Mouse (Mus musculus) forebrain, embryonic 13.5 days (tissue): Measurements from ENCODE around the gene Nrp2. TPM values are rescaled to one million over a fixed set of nuclear protein-coding genes. Genes with fewer than 3 reads are reported as not detected.

Source experiments
- ATAC-seq: fragments of 200-750 bp; cut with Nextera tagmentation; 2 replicates; pipeline ENCODE4 v1.8.0; 2017
- H3K27ac ChIP-seq: fragments of 300-500 bp; sonication (generic); 2 replicates; pipeline ENCODE4 v1.5.1; 2015; ENCODE audit warnings: inconsistent platforms, mild to moderate bottlenecking, moderate library complexity
- H3K27me3 ChIP-seq: fragments of 300-500 bp; sonication (generic); 2 replicates; pipeline ENCODE4 v1.6.1; 2015; ENCODE audit warnings: mild to moderate bottlenecking, inconsistent platforms
- H3K36me3 ChIP-seq: fragments of 300-500 bp; sonication (generic); 2 replicates; pipeline ENCODE4 v1.6.1; 2015; ENCODE audit warnings: mild to moderate bottlenecking, inconsistent platforms; ENCODE audit not compliant: poor library complexity, severe bottlenecking
- H3K4me1 ChIP-seq: fragments of 300-500 bp; sonication (generic); 2 replicates; pipeline ENCODE4 v1.6.1; 2015; ENCODE audit warnings: inconsistent platforms
- H3K4me2 ChIP-seq: fragments of 300-500 bp; sonication (generic); 2 replicates; pipeline ENCODE4 v1.6.1; 2015; ENCODE audit warnings: inconsistent platforms, mild to moderate bottlenecking, moderate library complexity
- H3K4me3 ChIP-seq: fragments of 300-500 bp; sonication (generic); 2 replicates; pipeline ENCODE4 v1.5.1; 2015; ENCODE audit warnings: mild to moderate bottlenecking, inconsistent platforms
- H3K9ac ChIP-seq: fragments of 300-500 bp; sonication (generic); 2 replicates; pipeline ENCODE4 v1.6.1; 2015; ENCODE audit warnings: mild to moderate bottlenecking, inconsistent platforms
- H3K9me3 ChIP-seq: fragments of 300-500 bp; sonication (generic); replicated peaks from 2 replicates; pipeline ENCODE4 v1.6.1; 2016; ENCODE audit warnings: inconsistent platforms
- WGBS: fragments of 180-500 bp; shearing (Covaris S2); methylation state at CpG from one replicate; pipeline ENCODE4 v1.1.7; 2015; 5-methylcytosine and 5-hydroxymethylcytosine counted together
- polyA plus RNA-seq: library from polyadenylated mRNA; unstranded; fragments of >200 nt; fragmentation: Nextera tagmentation; extraction: Ambion mirVana; gene quantifications from 2 replicates; pipeline ENCODE4 v1.2.1, GENCODE M21; 2015

Nrp2 gene
- polyA plus RNA-seq, 1 experiment from 2014 or later: 19.5 TPM

GRCm38 (mm10) chr1:62782155-62782554 is 79.1 kb downstream of the Nrp2 start:
- Histone ChIP-seq H3K4me3 (no peak overlapping the region), H3K9me3 (no peaks in the 10 kb centered on the region), H3K9ac (no peak overlapping the region), H3K36me3 (peaks cover 15% of the 10 kb centered on the region; the same call in 1 of the 2 replicates), H3K27me3 (peaks cover 7% of the 10 kb centered on the region), H3K4me1 (peaks cover 30% of the 10 kb centered on the region), H3K27ac (no peak overlapping the region), H3K4me2 (no peak overlapping the region)
- ATAC-seq: no peak
- 88% methylated on average over 2 of the region's 2 CpGs for WGBS

- Histone ChIP-seq H3K9ac (no peak overlapping the region), H3K4me1 (peaks cover 30% of the 10 kb centered on the region), H3K36me3 (peaks cover 15% of the 10 kb centered on the region; the same call in 1 of the 2 replicates), H3K9me3 (no peaks in the 10 kb centered on the region), H3K4me3 (no peak overlapping the region), H3K4me2 (no peak overlapping the region), H3K27ac (no peak overlapping the region), H3K27me3 (peaks cover 10% of the 10 kb centered on the region)
- ATAC-seq: no peak
Measured at GRCm38 (mm10) chr1:62782573-62782972, 79.5 kb downstream of the Nrp2 start.

- H3K36me3 ChIP-seq: peaks cover 15% of the 10 kb centered on the region; the same call in 1 of the 2 replicates
- no peaks in the 10 kb centered on the region for H3K9me3 ChIP-seq
- H3K4me1 ChIP-seq: peaks cover 30% of the 10 kb centered on the region
- 62% methylated on average over 18 of the region's 18 CpGs for WGBS
- H3K4me3 ChIP-seq: no peak overlapping the region
- H3K4me2 ChIP-seq: no peak overlapping the region
- peaks cover 10% of the 10 kb centered on the region for H3K27me3 ChIP-seq
- H3K27ac ChIP-seq: peak overlapping the region; percentile 77
- no peak overlapping the region for H3K9ac ChIP-seq
- ATAC-seq: peak; percentile 71
Measured at GRCm38 (mm10) chr1:62783354-62784083, 80.4 kb downstream of the Nrp2 start.

- H3K4me1 ChIP-seq: peaks cover 30% of the 10 kb centered on the region
- 51% methylated on average over 5 of the region's 5 CpGs for WGBS
- no peak overlapping the region for H3K9ac ChIP-seq
- peaks cover 15% of the 10 kb centered on the region; the same call in 1 of the 2 replicates for H3K36me3 ChIP-seq
- H3K4me3 ChIP-seq: no peak overlapping the region
- H3K4me2 ChIP-seq: no peak overlapping the region
- no peaks in the 10 kb centered on the region for H3K9me3 ChIP-seq
- ATAC-seq: peak; percentile 31
- peaks cover 10% of the 10 kb centered on the region for H3K27me3 ChIP-seq
- peak overlapping the region; percentile 77 for H3K27ac ChIP-seq
Measured at GRCm38 (mm10) chr1:62784084-62784392, 81.0 kb downstream of the Nrp2 start.

GRCm38 (mm10) chr1:62786255-62786654 is 83.2 kb downstream of the Nrp2 start:
- peaks cover 19% of the 10 kb centered on the region for H3K4me1 ChIP-seq
- no peak for ATAC-seq
- WGBS: 18% methylated on average over 5 of the region's 5 CpGs
- H3K27me3 ChIP-seq: peaks cover 10% of the 10 kb centered on the region
- no peak overlapping the region for H3K4me3 ChIP-seq
- no peak overlapping the region for H3K27ac ChIP-seq
- H3K4me2 ChIP-seq: no peak overlapping the region
- H3K36me3 ChIP-seq: peaks cover 15% of the 10 kb centered on the region; the same call in 1 of the 2 replicates
- no peak overlapping the region for H3K9ac ChIP-seq
- H3K9me3 ChIP-seq: no peaks in the 10 kb centered on the region

- Histone ChIP-seq H3K4me2 (no peak overlapping the region), H3K27ac (no peak overlapping the region), H3K4me1 (peaks cover 19% of the 10 kb centered on the region), H3K36me3 (peaks cover 10% of the 10 kb centered on the region; the same call in 1 of the 2 replicates), H3K4me3 (no peak overlapping the region), H3K9ac (no peak overlapping the region), H3K27me3 (peaks cover 13% of the 10 kb centered on the region; the same call in 1 of the 2 replicates), H3K9me3 (no peaks in the 10 kb centered on the region)
- 83% methylated on average over 10 of the region's 10 CpGs for WGBS
- no peak for ATAC-seq
Measured at GRCm38 (mm10) chr1:62787546-62787945, 84.5 kb downstream of the Nrp2 start.

GRCm38 (mm10) chr1:62794223-62794895 is 91.3 kb downstream of the Nrp2 start:
- Histone ChIP-seq H3K4me2 (peak overlapping the region; percentile 55), H3K4me1 (peaks cover 25% of the 10 kb centered on the region), H3K27me3 (0 out of 2 replicates have a peak, but pooled peaks cover 5% of the 10 kb centered on the region), H3K4me3 (0 out of 2 replicates have a peak overlapping the region, but pooled peaks have one; percentile 1), H3K9me3 (no peaks in the 10 kb centered on the region), H3K9ac (peak overlapping the region; percentile 34; the same call in 1 of the 2 replicates), H3K27ac (peak overlapping the region; percentile 44; the same call in 1 of the 2 replicates), H3K36me3 (0 out of 2 replicates have a peak, but pooled peaks cover 3% of the 10 kb centered on the region)
- ATAC-seq: peak; percentile 69
- 18% methylated on average over 19 of the region's 19 CpGs for WGBS

GRCm38 (mm10) chr1:62794896-62795255 is 91.8 kb downstream of the Nrp2 start:
- peak; percentile 13; the same call in 1 of the 2 replicates for ATAC-seq
- 0 out of 2 replicates have a peak, but pooled peaks cover 3% of the 10 kb centered on the region for H3K36me3 ChIP-seq
- H3K4me3 ChIP-seq: 0 out of 2 replicates have a peak overlapping the region, but pooled peaks have one; percentile 1
- 28% methylated on average over 2 of the region's 2 CpGs for WGBS
- 0 out of 2 replicates have a peak, but pooled peaks cover 5% of the 10 kb centered on the region for H3K27me3 ChIP-seq
- H3K4me2 ChIP-seq: peak overlapping the region; percentile 55
- H3K9ac ChIP-seq: peak overlapping the region; percentile 34; the same call in 1 of the 2 replicates
- peaks cover 25% of the 10 kb centered on the region for H3K4me1 ChIP-seq
- H3K9me3 ChIP-seq: no peaks in the 10 kb centered on the region
- H3K27ac ChIP-seq: no peak overlapping the region

- Histone ChIP-seq H3K27me3 (0 out of 2 replicates have a peak, but pooled peaks cover 5% of the 10 kb centered on the region), H3K9ac (no peak overlapping the region), H3K36me3 (0 out of 2 replicates have a peak, but pooled peaks cover 3% of the 10 kb centered on the region), H3K4me2 (peak overlapping the region; percentile 55), H3K27ac (peak overlapping the region; percentile 22; the same call in 1 of the 2 replicates), H3K4me3 (peak overlapping the region; percentile 31), H3K4me1 (peaks cover 25% of the 10 kb centered on the region), H3K9me3 (no peaks in the 10 kb centered on the region)
- WGBS: 13% methylated on average over 28 of the region's 28 CpGs
- peak; percentile 84 for ATAC-seq
Measured at GRCm38 (mm10) chr1:62795307-62796037, 92.4 kb downstream of the Nrp2 start.

GRCm38 (mm10) chr1:62796038-62796647 is 93.1 kb downstream of the Nrp2 start:
- ATAC-seq: peak; percentile 61
- Histone ChIP-seq H3K4me3 (peak overlapping the region; percentile 31), H3K4me2 (peak overlapping the region; percentile 55), H3K9ac (no peak overlapping the region), H3K9me3 (no peaks in the 10 kb centered on the region), H3K36me3 (0 out of 2 replicates have a peak, but pooled peaks cover 3% of the 10 kb centered on the region), H3K27ac (0 out of 2 replicates have a peak overlapping the region, but pooled peaks have one; percentile 22), H3K27me3 (0 out of 2 replicates have a peak, but pooled peaks cover 5% of the 10 kb centered on the region), H3K4me1 (peaks cover 25% of the 10 kb centered on the region)
- WGBS: 26% methylated on average over 9 of the region's 9 CpGs

GRCm38 (mm10) chr1:62799427-62799826 is 96.3 kb downstream of the Nrp2 start:
- no peaks in the 10 kb centered on the region for H3K36me3 ChIP-seq
- ATAC-seq: no peak
- H3K9ac ChIP-seq: no peak overlapping the region
- H3K4me3 ChIP-seq: no peak overlapping the region
- H3K27ac ChIP-seq: no peak overlapping the region
- H3K27me3 ChIP-seq: no peaks in the 10 kb centered on the region
- H3K9me3 ChIP-seq: no peaks in the 10 kb centered on the region
- H3K4me2 ChIP-seq: no peak overlapping the region
- peaks cover 19% of the 10 kb centered on the region for H3K4me1 ChIP-seq
- 62% methylated on average over 4 of the region's 4 CpGs for WGBS
